Mouse (Mus musculus) cerebellum, postnatal 14 days (tissue): ENCODE data around the gene Gm10577.

Source experiments
- DNase-seq, 2 experiments: peaks; one replicate each; pipeline ENCODE4 v3.0.0; 2021; ENCODE audit warnings: mixed read lengths in 2 of 2

The Gm10577 gene

GRCm38 (mm10) chr4:100994442-100995255 lies 25.8 kb downstream of the Gm10577 start:
- no peak for DNase-seq

- no peak for DNase-seq
Measured at GRCm38 (mm10) chr4:100992086-100992485, 28.4 kb downstream of the Gm10577 start.

- DNase-seq = peak; percentile 55 to 58
Measured at GRCm38 (mm10) chr4:100990996-100991395, 29.5 kb downstream of the Gm10577 start.

GRCm38 (mm10) chr4:100988231-100988799 lies 32.2 kb downstream of the Gm10577 start:
- DNase-seq = peak; percentile 56 to 62

DNA sequence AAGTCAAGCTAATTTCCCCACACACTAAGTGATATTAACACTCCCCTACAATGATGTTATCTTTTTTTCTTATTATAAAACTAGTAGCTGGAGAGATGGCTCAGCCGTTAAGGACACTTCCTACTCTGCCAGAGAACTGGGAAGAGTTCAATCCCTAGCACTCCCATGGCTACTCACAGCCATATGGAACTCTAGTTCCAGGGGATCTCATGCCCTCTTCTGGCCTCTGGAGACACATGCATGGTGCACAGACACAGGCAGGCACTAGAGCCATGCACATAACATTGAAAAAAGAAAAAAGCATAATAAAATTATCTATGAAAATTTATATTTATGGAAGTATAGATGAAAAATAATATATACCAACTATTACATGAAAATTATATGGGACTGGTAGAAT lies 33.3 kb downstream of the Gm10577 start:
- DNase-seq = no peak

DNA sequence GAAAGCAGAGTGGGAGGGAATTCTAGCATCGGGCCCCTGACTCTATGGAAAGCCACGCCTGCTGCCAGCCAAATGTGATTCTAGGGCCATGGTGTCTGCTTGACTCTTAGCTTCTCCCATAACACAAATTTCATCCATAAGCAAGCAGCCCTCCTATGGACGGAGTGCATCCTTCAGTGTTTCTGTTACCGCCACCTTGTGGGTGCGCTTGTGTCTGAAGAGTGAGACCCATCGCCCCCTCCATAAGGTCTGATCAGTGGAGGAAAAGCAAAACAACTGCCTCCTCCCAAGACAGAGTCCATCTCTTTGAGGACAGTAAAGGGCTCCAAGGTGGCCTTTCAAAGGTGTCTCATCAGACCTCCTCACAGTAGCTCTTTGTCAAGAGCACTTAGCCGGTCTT lies 43.0 kb downstream of the Gm10577 start:
- no peak for DNase-seq

DNA sequence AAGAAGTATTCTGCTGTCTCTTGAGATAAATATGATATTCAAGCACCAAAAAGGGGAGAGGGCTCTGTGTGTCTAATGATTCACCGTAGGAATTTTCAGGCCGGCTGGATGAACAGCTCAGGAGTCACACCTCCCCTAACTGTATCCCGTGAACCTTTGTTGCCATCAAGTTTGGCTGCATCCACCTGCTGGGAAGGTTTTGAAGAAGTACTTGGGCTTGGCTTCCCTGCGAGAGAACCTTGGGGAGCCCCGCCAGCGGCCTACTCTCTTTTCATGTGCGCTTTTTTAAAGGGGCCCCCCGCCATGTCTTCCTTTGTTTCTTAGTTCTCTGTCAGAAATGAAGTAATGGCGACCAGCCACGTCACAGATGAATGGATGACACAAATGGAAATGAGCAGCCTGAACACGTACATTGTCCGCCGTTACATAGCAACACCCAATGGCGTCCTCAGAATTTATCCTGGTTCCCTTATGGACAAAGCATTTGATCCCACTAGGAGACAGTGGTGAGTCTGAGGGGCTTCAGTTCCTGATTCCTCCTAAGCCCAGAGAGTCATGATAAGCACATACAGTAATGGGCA lies 46.0 kb downstream of the Gm10577 start:
- no peak for DNase-seq

- no peak for DNase-seq
Measured at GRCm38 (mm10) chr4:100973641-100974454, 46.6 kb downstream of the Gm10577 start.
